Mouse (Mus musculus) myocyte (in vitro differentiated cells): Measurements from ENCODE around the gene Map1b. TPM values are rescaled to one million over a fixed set of nuclear protein-coding genes. Genes with fewer than 3 reads are reported as not detected.
A peak's percentile ranks its signal among the peaks of the same experiment; 100 is the strongest.

Experiments
- H3K27me3 ChIP-seq: one replicate; pipeline ENCODE4 v1.6.1; 2011; ENCODE audit not compliant: control insufficient read depth, insufficient read depth, insufficient read length
- H3K36me3 ChIP-seq: one replicate; pipeline ENCODE4 v1.6.1; 2011; ENCODE audit not compliant: control insufficient read depth, insufficient read depth
- H3K4me2 ChIP-seq: one replicate; pipeline ENCODE4 v1.6.1; 2011; ENCODE audit warnings: low read depth, control low read depth
- H3K4me3 ChIP-seq: one replicate; pipeline ENCODE4 v1.5.1; 2011; ENCODE audit warnings: mild to moderate bottlenecking, control low read depth, moderate library complexity
- H3K79me2 ChIP-seq: one replicate; pipeline ENCODE4 v1.6.1; 2011; ENCODE audit not compliant: control insufficient read depth, insufficient read depth
- H3ac ChIP-seq: one replicate; pipeline ENCODE4 v1.6.1; 2011; ENCODE audit not compliant: control insufficient read depth, insufficient read length
- CEBPB ChIP-seq: IDR thresholded peaks from 2 replicates; pipeline ENCODE4 v1.6.1; 2011; ENCODE audit warnings: mild to moderate bottlenecking, moderate library complexity; ENCODE audit not compliant: poor library complexity, insufficient read depth, severe bottlenecking
- E2F4 ChIP-seq: IDR thresholded peaks from one replicate; pipeline ENCODE4 v1.6.1; 2011; ENCODE audit warnings: mild to moderate bottlenecking, control low read depth, moderate library complexity; ENCODE audit not compliant: insufficient read depth
- MAX ChIP-seq: IDR thresholded peaks from one replicate; pipeline ENCODE4 v1.6.1; 2011; ENCODE audit warnings: low read depth, mild to moderate bottlenecking, control low read depth
- MYOD1 ChIP-seq, 3 experiments: IDR thresholded peaks; one replicate each; pipeline ENCODE4 v1.6.1; 2011; ENCODE audit warnings: control low read depth in 2 of 3, low read depth in 2 of 3, mild to moderate bottlenecking in 2 of 3, moderate library complexity in 1 of 3; ENCODE audit not compliant: insufficient read length in 2 of 3, control insufficient read depth in 1 of 3
- MYOG ChIP-seq, 3 experiments: IDR thresholded peaks; one replicate each; pipeline ENCODE4 v1.6.1; 2011; ENCODE audit warnings: control low read depth in 2 of 3, low read depth in 2 of 3, mild to moderate bottlenecking in 2 of 3; ENCODE audit not compliant: insufficient read length in 2 of 3, control insufficient read depth in 1 of 3, insufficient read depth in 1 of 3
- POLR2A ChIP-seq: IDR thresholded peaks from one replicate; pipeline ENCODE4 v1.6.1; 2011; ENCODE audit warnings: low read depth, mild to moderate bottlenecking, control low read depth, moderate library complexity; ENCODE audit not compliant: insufficient read length
- POLR2AphosphoS2 ChIP-seq: IDR thresholded peaks from one replicate; pipeline ENCODE4 v1.6.1; 2011; ENCODE audit warnings: low read depth, control low read depth; ENCODE audit not compliant: insufficient read length
- REST ChIP-seq: IDR thresholded peaks from one replicate; pipeline ENCODE4 v1.6.1; 2011; ENCODE audit warnings: mild to moderate bottlenecking, control low read depth, moderate library complexity; ENCODE audit not compliant: insufficient read depth, insufficient read length
- SRF ChIP-seq: IDR thresholded peaks from one replicate; pipeline ENCODE4 v1.6.1; 2011; ENCODE audit warnings: low read depth; ENCODE audit not compliant: control insufficient read depth, insufficient read length
- TCF12 ChIP-seq: IDR thresholded peaks from one replicate; pipeline ENCODE4 v1.6.1; 2011; ENCODE audit warnings: mild to moderate bottlenecking, control low read depth; ENCODE audit not compliant: poor library complexity, insufficient read depth, severe bottlenecking
- TCF3 ChIP-seq: IDR thresholded peaks from one replicate; pipeline ENCODE4 v1.6.1; 2011; ENCODE audit warnings: low read depth, control low read depth; ENCODE audit not compliant: insufficient read length
- USF1 ChIP-seq: IDR thresholded peaks from one replicate; pipeline ENCODE4 v1.6.1; 2011; ENCODE audit warnings: low read depth, mild to moderate bottlenecking, control low read depth, moderate library complexity
- polyA plus RNA-seq: library from polyadenylated mRNA; unstranded; fragments of >200 nt; fragmentation: generic; extraction: Trizol; gene quantifications from one replicate; pipeline ENCODE4 v1.2.1, GENCODE M21; 2012; ENCODE audit warnings: missing spikeins

The Map1b gene
- polyA plus RNA-seq, 1 experiment = 40.6 TPM

GRCm38 (mm10) chr13:99382373-99382772 lies 134.0 kb downstream of the Map1b start:
- Histone ChIP-seq H3K36me3 (no peaks in the 10 kb centered on the region), H3K27me3 (no peaks in the 10 kb centered on the region), H3ac (no peak overlapping the region), H3K79me2 (no peaks in the 10 kb centered on the region), H3K4me3 (no peak overlapping the region), H3K4me2 (peak overlapping the region; percentile 37)
- TF ChIP-seq SRF (no peak), POLR2AphosphoS2 (no peak), USF1 (no peak), MYOG (IDR thresholded peaks at IDR 0.05; ENCODE audit: control insufficient read depth in 1 of 3, insufficient read depth in 1 of 3, insufficient read length in 2 of 3, low read depth in 2 of 3) (peak in 1 of 3 experiments; percentile 29), POLR2A (no peak), E2F4 (no peak), MYOD1 (IDR thresholded peaks at IDR 0.05; ENCODE audit: control insufficient read depth in 1 of 3, insufficient read length in 2 of 3, low read depth in 2 of 3) (peak in 1 of 3 experiments; percentile 30)

GRCm38 (mm10) chr13:99378223-99378622 lies 138.1 kb downstream of the Map1b start:
- Histone ChIP-seq H3K79me2 (no peaks in the 10 kb centered on the region), H3K36me3 (no peaks in the 10 kb centered on the region), H3K27me3 (no peaks in the 10 kb centered on the region), H3K4me3 (no peak overlapping the region), H3K4me2 (no peak overlapping the region), H3ac (no peak overlapping the region)
- TF ChIP-seq MYOD1 (IDR thresholded peaks at IDR 0.05; ENCODE audit: control insufficient read depth in 1 of 3, insufficient read length in 2 of 3, low read depth in 2 of 3) = no peak
- no peak for TF ChIP-seq E2F4
- no peak for TF ChIP-seq TCF3
- TF ChIP-seq TCF12 = no peak
- no peak for TF ChIP-seq POLR2A
- no peak for TF ChIP-seq MAX
- no peak for TF ChIP-seq MYOG (IDR thresholded peaks at IDR 0.05; ENCODE audit: control insufficient read depth in 1 of 3, insufficient read depth in 1 of 3, insufficient read length in 2 of 3, low read depth in 2 of 3)
- no peak for TF ChIP-seq USF1
- no peak for TF ChIP-seq CEBPB
- no peak for TF ChIP-seq REST
- TF ChIP-seq POLR2AphosphoS2 = no peak
- no peak for TF ChIP-seq SRF

- TF ChIP-seq TCF3 = no peak
- no peak for TF ChIP-seq MYOD1 (IDR thresholded peaks at IDR 0.05; ENCODE audit: control insufficient read depth in 1 of 3, insufficient read length in 2 of 3, low read depth in 2 of 3)
- no peak for TF ChIP-seq REST
- no peak for TF ChIP-seq TCF12
- no peak for TF ChIP-seq POLR2A
- TF ChIP-seq POLR2AphosphoS2 = no peak
- no peak for TF ChIP-seq USF1
- no peak for TF ChIP-seq E2F4
- TF ChIP-seq CEBPB = no peak
- TF ChIP-seq SRF = no peak
- no peak for TF ChIP-seq MAX
- TF ChIP-seq MYOG (IDR thresholded peaks at IDR 0.05; ENCODE audit: control insufficient read depth in 1 of 3, insufficient read depth in 1 of 3, insufficient read length in 2 of 3, low read depth in 2 of 3) = no peak
- no peak overlapping the region for H3K4me2 ChIP-seq
- no peaks in the 10 kb centered on the region for H3K27me3 ChIP-seq
- H3ac ChIP-seq = no peak overlapping the region
- H3K4me3 ChIP-seq = no peak overlapping the region
- H3K36me3 ChIP-seq = no peaks in the 10 kb centered on the region
- H3K79me2 ChIP-seq = no peaks in the 10 kb centered on the region
Observed at GRCm38 (mm10) chr13:99377055-99377454, 139.3 kb downstream of the Map1b start.

- Histone ChIP-seq H3K27me3 (no peaks in the 10 kb centered on the region), H3K79me2 (no peaks in the 10 kb centered on the region), H3ac (no peak overlapping the region), H3K36me3 (no peaks in the 10 kb centered on the region), H3K4me2 (no peak overlapping the region), H3K4me3 (no peak overlapping the region)
- no peak for TF ChIP-seq TCF12
Observed at GRCm38 (mm10) chr13:99375550-99375949, 140.8 kb downstream of the Map1b start.

GRCm38 (mm10) chr13:99374191-99374590 lies 142.1 kb downstream of the Map1b start:
- no peak overlapping the region for H3K4me2 ChIP-seq
- H3K79me2 ChIP-seq = no peaks in the 10 kb centered on the region
- no peak overlapping the region for H3ac ChIP-seq
- H3K27me3 ChIP-seq = no peaks in the 10 kb centered on the region
- H3K4me3 ChIP-seq = no peak overlapping the region
- peaks cover 3% of the 10 kb centered on the region for H3K36me3 ChIP-seq
- TF ChIP-seq MYOD1 (IDR thresholded peaks at IDR 0.05; ENCODE audit: control insufficient read depth in 1 of 3, insufficient read length in 2 of 3, low read depth in 2 of 3) = no peak
- TF ChIP-seq MAX = no peak
- TF ChIP-seq E2F4 = no peak
- no peak for TF ChIP-seq MYOG (IDR thresholded peaks at IDR 0.05; ENCODE audit: control insufficient read depth in 1 of 3, insufficient read depth in 1 of 3, insufficient read length in 2 of 3, low read depth in 2 of 3)
- TF ChIP-seq REST = no peak
- no peak for TF ChIP-seq USF1
- no peak for TF ChIP-seq TCF12
- no peak for TF ChIP-seq CEBPB
- no peak for TF ChIP-seq POLR2AphosphoS2
- TF ChIP-seq SRF = no peak
- no peak for TF ChIP-seq TCF3
- TF ChIP-seq POLR2A = no peak
